Mouse (Mus musculus) lung, adult 18-20 months (tissue): ENCODE measurements at regions not wholly inside any gene's neighbourhood (a gene's known extent, or its start where the extent isn't known, plus 50 kb on each side); places are given as distances from the start of the nearest gene placed in this dataset.

Experiments used
- DNase-seq, 2 experiments: peaks; one replicate each; pipeline ENCODE4 v3.0.0; 2022; ENCODE audit warnings: mixed read lengths in 2 of 2

DNA sequence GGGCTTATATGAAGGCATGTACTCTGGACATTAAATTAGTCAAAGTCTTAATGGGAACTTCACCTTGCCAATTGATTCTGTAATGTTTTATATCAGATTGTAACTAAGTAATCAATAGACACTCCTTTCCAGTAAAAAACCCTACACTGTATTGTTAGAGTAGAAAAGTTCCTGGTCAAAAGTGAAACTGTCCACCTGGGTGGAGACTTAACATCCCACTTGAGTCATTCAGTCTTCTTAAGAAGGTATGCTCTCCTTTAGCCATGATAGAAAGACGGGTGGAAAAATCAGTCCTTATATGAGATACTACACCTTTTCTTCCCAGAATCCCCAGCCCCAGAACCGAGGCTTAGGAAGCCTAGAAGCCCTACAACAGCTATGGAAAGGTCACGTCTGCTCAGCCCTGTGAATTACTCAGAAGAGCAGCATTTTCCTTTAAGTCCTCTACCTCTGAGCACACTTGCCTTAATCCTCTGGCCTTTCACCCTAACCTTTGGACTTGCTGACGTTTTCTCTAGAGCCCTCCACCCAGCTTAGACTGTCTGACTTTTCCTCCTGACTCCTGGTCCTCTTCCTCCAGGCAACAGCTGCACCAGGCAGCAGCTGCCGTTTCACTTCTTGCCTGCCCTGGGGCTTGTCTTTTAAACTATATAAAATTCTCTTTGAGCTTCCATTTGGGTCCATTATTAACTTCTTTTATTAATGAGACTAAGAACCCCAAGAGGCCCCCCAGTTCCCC, 93.4 kb upstream of the Ankrd50 start:
- DNase-seq: no peak

DNA sequence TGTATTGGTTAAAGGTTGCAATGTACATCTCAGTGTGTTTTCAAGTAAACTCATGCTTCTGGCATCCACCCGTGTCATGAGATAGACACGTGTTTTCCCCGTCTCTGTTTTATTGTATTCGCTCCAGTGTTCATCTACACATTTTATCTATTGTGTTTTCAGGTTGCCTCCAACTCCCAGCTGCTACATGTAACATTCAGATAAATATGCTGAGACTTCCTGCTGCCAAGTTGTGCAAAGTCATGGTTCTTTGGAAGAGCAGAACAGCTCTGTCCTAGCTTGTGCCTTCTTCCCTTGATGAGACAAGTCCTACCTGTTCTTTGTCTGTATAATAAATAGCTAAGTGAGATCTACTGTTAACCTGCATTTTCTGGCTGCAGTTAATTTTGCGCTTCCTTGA, 89.0 kb upstream of the Ankrd50 start:
- DNase-seq: no peak

DNA sequence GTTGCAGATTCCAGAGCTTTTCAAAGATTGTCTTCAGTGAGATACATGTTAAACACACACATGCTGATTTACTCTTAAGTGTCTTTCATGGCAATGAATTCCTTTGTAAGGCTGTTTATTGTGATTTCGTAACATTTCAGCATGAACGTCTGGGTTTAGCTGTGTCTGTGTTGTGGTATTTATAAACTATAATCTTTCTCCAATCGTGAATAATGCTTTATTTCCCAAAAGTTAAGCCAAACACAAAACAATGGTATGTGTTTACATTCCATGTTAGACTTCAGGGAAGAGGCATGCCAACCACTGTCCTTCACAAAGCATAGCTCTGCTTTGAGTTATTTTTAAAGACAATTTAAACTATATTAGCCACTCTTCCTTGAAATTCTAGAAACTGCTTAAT, 87.5 kb upstream of the Ankrd50 start:
- no peak for DNase-seq

DNA sequence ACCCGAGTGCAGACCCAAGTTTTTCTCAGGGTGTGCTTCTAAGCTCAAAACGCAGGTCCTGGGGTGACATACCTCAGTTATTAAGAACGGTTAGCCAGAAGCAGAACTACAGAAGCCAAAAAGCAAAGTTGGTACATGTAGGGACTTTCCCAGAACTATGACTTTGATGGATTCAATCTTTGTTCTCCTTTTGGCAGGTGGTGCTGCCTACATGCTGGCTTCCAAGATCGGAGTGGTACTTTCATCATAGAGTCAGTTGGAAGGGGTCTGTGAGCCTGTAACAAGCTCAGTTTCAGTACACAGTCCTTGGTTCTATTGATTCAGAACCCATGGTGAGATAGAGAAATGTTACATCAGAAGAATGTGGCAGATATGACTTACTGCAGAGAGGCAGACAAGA, 86.6 kb upstream of the Ankrd50 start:
- DNase-seq: no peak

DNA sequence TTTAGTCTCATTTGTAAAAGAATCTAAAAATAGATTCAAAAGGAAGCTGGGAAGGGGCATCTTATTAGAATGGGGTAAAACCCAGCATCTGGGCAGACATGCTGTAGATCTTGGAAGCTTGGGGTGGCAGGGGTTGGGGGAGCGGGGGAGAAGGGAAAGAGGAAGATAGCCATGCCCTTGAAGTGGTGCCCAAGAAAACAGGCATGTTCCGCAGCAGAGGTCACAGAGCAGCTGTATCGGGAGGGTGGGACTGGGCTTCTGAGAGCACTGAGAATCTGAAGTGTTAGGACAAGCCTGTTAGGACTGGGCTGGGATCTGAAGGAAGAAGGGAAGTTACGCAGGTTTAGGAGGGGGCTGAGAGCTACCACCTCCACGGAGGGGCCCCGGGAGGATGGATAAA, 84.4 kb upstream of the Ankrd50 start:
- DNase-seq: no peak

DNA sequence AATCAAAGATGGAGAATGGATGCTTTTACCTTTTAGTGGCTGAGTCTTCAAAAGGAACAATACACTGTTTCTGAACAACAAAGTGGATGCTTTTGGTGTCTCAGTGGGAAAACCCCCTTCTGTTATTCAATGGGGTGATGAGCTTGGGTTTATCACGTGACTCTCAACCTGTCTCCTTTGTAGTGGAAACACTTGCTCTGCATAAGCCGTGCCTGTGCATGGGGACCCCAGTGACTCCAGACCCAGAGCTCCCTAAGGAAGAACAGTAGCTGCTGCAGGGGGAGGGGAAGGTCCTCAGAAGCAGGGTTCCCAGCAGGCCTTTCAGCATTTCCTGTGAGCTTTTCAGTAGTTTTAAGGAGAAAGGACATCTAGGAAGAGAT, 83.9 kb upstream of the Ankrd50 start:
- no peak for DNase-seq

DNA sequence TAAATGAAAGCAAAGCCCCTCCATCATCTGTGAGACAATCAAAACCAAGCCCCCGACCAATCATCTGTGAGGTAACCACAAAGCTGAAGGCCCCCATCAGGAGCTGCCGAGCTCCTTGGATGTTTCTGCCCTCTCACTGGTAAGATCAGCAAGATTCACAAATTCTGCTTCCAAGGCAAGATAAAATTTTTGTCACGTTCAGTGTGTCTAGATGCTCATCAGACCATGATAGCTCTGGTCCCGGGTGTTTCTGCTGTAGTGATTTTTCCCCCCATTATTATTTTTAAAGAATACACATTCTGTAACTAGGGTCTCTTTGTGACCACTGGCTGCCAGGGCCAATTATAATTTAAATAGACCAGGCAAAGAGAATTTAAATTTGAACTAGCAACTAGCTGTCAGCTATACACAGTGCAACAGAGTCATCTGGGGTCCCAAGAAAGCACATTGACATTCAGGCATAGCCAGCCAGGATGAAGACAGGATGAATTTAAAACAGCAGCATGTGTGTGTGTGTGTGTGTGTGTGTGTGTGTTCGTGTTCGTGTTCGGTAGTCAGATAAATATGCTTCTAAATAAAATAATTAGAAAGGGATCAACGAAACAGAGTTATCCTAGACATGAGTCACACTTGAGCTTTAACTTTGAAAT, 83.4 kb upstream of the Ankrd50 start:
- DNase-seq: no peak

DNA sequence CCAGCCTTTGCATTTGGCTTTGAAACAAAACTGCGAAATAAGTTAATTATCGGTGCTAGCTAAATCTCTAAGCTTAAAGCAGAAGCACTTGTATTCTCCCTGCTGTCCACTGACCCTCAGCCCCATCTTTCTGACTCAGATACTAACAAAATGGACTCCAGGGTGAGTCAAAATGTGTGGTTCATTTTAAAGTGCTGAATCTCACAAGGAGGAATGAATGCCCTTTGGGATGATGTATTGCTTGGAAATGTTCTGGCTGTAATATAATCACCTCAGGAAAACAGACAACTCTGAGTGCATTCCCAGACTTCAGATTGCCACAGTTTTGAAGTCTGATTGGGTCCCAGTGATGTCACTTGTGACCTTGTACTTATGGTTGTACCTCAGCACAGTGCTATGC, 81.9 kb upstream of the Ankrd50 start:
- DNase-seq: no peak

DNA sequence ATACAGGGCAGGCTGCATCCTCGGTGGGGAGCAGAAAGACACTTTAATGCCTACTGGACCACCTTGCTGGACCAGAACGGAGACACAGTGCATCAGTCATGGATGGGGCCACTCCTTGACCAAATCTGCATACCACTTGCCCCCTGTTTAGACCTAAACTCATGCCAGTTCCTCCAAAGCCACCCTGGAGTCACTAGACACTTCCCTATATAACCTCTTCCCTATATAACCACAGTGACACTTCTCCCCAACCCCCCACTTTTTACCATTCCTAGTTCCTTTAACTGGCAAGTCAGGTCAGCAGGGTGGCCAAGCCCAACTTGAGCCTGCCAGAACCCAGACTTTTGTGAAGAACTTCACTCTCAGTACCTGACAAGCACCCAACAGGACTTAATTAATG, 80.2 kb upstream of the Ankrd50 start:
- DNase-seq: peak in 1 of 2 experiments; percentile 0

DNA sequence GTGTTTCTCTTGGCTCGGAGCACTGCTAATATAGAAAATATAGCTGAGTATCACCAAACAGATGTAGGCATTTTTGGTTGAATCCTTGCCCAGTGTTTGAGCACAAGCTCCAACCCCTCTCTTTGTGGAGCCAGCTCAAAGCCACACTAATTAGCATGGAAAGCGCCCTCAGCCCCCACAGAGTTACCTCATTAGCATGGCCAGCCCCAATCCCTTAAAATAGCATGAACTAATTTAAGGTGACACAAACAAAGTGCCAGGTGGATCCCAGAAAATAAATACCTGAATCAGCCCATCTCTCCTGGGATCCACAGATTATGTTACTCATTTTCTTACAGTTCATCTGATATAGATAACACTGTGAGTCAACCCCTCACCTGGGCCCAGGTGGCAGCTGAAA, 79.7 kb upstream of the Ankrd50 start:
- DNase-seq: no peak

DNA sequence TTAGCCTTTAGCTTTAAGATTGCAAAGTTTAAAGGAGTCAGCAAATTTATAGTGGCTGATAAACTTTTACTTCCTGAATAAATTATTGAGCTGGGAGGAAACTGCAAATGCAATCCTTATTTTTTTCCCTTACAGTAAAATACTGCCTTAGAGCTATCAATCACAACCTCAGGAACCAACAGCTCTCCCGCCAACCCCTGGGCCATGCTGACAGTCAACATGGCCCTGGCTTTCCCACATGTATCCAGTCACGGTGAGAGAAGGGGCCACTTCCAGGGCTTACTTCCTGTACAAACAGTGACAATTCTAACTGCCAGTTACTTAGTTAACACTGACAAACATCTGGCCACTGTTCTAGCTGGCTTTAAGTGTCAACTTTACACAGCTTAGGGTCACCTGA, 76.5 kb upstream of the Ankrd50 start:
- no peak for DNase-seq

DNA sequence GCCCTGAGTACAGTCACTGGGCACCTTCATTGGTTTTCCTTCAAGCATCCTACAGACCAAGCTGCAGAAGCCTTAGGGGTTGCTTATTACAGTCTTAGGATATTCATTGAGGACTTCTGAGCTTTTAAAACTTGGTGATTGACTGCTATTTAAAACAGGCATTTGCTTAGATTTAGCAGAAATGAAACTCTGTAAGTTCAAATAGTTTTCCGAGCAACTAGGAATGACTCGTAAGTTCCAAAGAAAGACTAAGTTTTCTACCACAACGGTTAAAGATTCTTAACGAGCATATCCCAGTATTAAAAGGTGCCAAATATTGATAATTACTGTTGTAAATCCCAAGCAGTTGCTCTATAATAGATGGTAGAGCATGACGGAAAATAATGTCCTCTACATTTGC, 71.3 kb upstream of the Ankrd50 start:
- no peak for DNase-seq

DNA sequence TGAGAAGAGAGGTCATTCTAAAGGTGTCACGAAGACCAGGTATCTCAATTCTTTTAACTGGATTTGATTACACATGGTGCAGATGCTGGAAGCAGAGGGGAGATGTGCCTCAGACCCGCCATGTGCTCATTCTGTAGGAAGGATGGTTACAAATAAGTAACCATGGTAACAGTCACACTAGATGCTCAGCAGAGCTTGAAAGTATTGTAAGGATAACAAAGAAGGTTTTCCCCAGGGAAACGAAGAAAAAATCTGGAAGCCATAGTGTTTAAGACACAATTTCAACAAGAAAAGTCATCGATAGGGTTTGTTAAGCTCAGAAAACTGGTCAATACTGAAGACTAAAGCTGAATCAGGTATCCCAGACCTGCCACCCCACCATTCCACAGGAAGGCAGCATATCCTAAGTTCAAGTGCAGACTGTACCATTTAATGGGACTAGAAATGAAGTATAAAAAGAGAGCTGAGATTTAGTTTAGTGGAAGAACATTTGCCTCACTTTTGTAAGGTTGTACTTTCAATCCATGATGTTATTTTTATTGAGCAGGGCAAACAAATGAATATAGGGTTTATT, 68.9 kb upstream of the Ankrd50 start:
- no peak for DNase-seq

DNA sequence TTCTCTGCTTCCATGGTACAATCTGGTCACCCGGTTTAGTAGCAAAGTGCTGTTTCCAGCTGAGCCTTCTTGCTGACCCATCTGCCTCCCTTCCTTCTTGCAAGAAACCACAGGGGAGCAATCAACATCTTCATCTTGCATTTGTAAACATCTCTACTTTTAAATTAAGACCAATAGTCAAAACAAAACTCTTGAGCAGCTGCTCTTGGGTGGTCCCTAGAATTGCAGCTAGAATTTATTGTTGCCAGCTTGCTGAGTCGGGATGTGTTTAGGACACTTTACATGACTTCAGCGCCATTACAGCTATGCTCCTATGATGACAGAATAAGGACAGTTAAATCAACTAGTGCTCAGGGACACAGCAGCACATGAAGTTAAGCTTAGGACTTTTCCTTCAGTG, 62.4 kb upstream of the Ankrd50 start:
- no peak for DNase-seq

DNA sequence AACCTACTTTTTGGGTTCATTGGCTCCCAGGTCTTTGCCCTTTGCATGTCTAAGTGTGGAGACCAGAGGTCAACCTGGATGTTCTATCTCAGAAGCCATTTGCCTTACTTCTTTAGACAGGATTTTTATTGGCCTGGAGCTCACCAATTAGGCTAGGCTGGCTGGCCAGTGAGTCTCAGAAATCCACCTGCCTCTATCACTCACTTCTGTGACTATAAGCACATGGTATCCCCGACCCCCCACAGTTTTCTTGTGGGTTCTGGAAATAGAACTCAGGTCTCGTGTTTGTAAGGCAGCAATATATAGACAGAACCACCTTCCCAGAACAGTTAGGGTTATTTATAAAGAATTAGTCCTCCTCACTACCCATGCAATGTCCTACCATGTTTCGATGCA, 60.9 kb upstream of the Ankrd50 start:
- DNase-seq: no peak

DNA sequence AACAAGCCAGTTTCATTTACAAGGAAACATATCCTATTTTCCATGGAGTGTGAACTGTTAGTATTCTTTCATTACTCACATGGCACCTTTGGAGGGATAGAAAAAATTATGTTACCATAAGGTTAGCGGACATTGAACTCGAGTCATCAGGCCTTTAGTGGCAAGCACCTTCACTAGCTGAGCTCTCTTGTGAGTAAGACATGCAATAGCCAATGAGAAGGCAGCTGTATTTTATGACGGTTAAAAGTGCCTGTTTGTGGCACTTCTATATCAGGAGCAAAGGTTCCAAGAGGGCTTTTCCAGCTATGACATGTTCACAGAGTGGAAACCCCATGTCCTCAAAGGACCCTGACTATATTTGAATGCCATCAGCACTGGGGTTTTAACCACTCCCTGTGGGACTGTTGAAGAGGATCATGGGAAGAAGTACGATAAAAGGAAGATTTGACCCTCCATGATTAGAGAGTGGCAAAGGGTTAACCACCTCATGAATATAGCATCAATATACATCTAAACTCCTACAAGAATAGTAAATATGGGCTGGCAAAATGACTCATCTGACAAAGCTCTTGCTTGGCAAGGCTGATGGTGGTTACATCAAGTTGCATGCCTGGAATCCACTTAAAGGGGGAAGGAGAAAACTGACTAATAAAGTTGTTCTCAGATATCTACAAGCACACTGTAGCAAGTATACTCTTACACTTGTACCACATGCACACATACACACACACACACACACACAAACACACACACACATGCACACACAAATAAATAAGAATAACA, 60.3 kb upstream of the Ankrd50 start:
- no peak for DNase-seq

DNA sequence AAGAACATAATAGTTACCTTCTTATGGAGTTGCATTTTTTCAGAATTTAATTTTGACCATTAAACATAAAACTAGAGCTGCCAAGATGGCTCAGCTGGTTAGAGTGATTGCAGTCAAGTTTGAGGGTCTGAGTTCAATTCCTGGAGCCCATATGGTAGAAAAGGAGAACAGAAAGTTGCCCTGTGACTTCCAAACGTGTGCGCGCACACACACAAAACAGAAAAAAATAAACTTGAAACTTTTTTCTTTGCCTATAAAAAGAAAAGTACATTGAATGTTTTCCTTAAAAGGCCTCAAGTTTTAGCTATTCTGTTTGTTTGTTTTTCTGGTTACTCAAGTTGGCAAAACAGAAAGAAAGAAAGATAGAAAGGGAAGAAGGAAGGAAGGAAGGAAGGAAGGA, 59.2 kb upstream of the Ankrd50 start:
- no peak for DNase-seq

DNA sequence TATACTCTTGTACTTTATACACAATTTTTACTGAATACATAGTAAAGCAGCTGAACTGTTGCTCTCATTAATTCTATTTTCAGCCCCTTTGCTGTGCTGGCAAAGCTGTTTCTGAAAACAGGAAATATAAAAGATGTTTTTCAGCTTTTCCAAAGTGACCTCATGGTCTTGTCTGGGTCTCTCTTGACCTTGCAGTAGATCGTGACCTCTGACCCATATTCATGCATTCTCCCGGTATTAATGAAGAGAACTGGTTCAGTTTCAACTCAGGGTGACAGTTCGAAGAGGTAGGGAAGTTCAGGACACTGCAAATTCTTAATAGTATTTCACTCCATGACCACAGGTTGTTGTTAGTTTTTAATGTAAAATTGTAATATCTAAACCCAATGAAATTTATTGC, 56.7 kb upstream of the Ankrd50 start:
- no peak for DNase-seq

DNA sequence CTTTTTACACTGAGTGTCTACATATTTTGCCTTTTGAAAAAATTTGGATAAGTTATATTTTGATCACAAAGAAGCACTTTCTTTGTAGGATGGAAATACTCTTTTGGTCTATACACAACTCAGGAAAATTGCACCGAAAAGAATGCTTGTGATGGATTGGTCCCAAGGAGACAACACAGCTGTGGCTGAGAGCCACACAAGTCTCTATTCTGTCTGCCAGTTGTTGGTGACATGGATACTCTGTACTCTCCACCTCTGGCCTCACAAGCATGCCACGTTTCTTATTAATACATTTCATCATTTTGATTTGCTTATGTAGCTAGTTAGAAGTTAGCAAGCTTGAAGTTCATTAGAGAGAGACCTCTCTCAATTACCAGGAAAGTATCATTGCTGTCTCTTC, 53.7 kb upstream of the Ankrd50 start:
- no peak for DNase-seq

DNA sequence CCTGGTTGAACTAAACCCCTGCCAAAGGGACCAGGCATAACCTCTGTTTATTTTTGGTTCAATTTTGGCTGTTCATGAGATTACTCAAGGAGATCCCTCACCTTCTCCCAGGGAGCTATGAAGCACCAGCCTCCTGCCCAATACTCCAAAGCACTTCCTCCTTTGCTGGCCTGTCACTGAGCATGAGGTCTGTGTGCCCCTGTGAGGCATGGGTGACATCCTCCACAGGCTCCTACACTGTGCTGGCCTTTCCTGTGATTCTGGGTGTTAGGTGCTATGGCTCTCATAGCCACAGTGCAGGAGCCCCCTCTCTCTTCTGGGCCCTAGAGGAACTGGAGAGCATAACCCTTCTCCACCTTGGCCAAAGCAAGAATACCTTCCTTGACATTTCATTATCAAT, 53.1 kb upstream of the Ankrd50 start:
- no peak for DNase-seq
